Mouse (Mus musculus) C2C12 (cell line): ENCODE data around the gene Ap2a1. TPM values are rescaled to one million over a fixed set of nuclear protein-coding genes. Genes with fewer than 3 reads are reported as not detected.
A peak's percentile ranks its signal among the peaks of the same experiment; 100 is the strongest.

Source experiments
- H3K27me3 ChIP-seq: one replicate; pipeline ENCODE4 v1.6.1; 2011; ENCODE audit not compliant: control insufficient read depth, insufficient read depth, insufficient read length
- H3K36me3 ChIP-seq: one replicate; pipeline ENCODE4 v1.6.1; 2011; ENCODE audit not compliant: control insufficient read depth, insufficient read depth
- H3K4me3 ChIP-seq: one replicate; pipeline ENCODE4 v1.5.1; 2011; ENCODE audit warnings: mild to moderate bottlenecking, control low read depth; ENCODE audit not compliant: poor library complexity, insufficient read depth, severe bottlenecking
- H3K79me2 ChIP-seq: one replicate; pipeline ENCODE4 v1.6.1; 2011; ENCODE audit not compliant: control insufficient read depth, insufficient read depth
- H3K79me3 ChIP-seq: one replicate; pipeline ENCODE4 v1.6.1; 2011; ENCODE audit warnings: low read depth, control low read depth
- H3ac ChIP-seq: one replicate; pipeline ENCODE3; 2011; ENCODE audit warnings: low read depth; ENCODE audit not compliant: control insufficient read depth, insufficient read length
- CEBPB ChIP-seq: IDR thresholded peaks from one replicate; pipeline ENCODE4 v1.6.1; 2011; ENCODE audit warnings: low read depth, mild to moderate bottlenecking, control low read depth, moderate library complexity
- CTCF ChIP-seq: IDR thresholded peaks from one replicate; pipeline ENCODE4 v1.5.1; 2011; ENCODE audit not compliant: control insufficient read depth, insufficient read depth, insufficient read length
- FOSL1 ChIP-seq: IDR thresholded peaks from one replicate; pipeline ENCODE4 v1.8.0; 2011; ENCODE audit warnings: mild to moderate bottlenecking, low read length; ENCODE audit not compliant: poor library complexity, insufficient read depth, severe bottlenecking
- MAX ChIP-seq: IDR thresholded peaks from one replicate; pipeline ENCODE4 v1.6.1; 2011; ENCODE audit warnings: mild to moderate bottlenecking, control low read depth
- MYOD1 ChIP-seq: IDR thresholded peaks from one replicate; pipeline ENCODE4 v1.6.1; 2011; ENCODE audit warnings: low read depth; ENCODE audit not compliant: control insufficient read depth, insufficient read length
- MYOG ChIP-seq: IDR thresholded peaks from one replicate; pipeline ENCODE4 v1.6.1; 2011; ENCODE audit not compliant: control insufficient read depth, insufficient read length; ENCODE audit errors: extremely low read depth
- USF1 ChIP-seq: IDR thresholded peaks from one replicate; pipeline ENCODE4 v1.6.1; 2011; ENCODE audit warnings: low read depth, mild to moderate bottlenecking, control low read depth, moderate library complexity
- polyA plus RNA-seq: library from polyadenylated mRNA; unstranded; fragments of >200 nt; fragmentation: generic; extraction: Trizol; gene quantifications from one replicate; pipeline ENCODE4 v1.2.1, GENCODE M21; 2012; ENCODE audit warnings: missing spikeins

The Ap2a1 gene
- polyA plus RNA-seq, 1 experiment = 129 TPM

- peaks cover 31% of the 10 kb centered on the region for H3K79me3 ChIP-seq
- no peak for TF ChIP-seq CEBPB
- TF ChIP-seq MYOG = no peak
- no peak for TF ChIP-seq MYOD1
- no peak for TF ChIP-seq USF1
- no peak for TF ChIP-seq FOSL1
- no peak for TF ChIP-seq MAX
- TF ChIP-seq CTCF = no peak
- no peaks in the 10 kb centered on the region for H3K27me3 ChIP-seq
- peak within 1 kb of the TSS; percentile 78 for H3K4me3 ChIP-seq
- peaks cover 14% of the 10 kb centered on the region for H3K36me3 ChIP-seq
- H3K79me2 ChIP-seq = peaks cover 48% of the 10 kb centered on the region
- peak within 1 kb of the TSS; percentile 98 for H3ac ChIP-seq
These were observed 36.9 kb downstream of the Ap2a1 start, which contains the start of gene Med25 for GRCm38 (mm10) chr7:44892276-44892921. TSS of gene Med25 (minus strand) at chr7:44892712.

GRCm38 (mm10) chr7:44891611-44892010 lies 37.7 kb downstream of the Ap2a1 start:
- Histone ChIP-seq H3K79me3 (peaks cover 31% of the 10 kb centered on the region), H3K79me2 (peaks cover 56% of the 10 kb centered on the region), H3K4me3 (peak overlapping the region; percentile 78), H3ac (peak overlapping the region; percentile 98), H3K36me3 (peaks cover 17% of the 10 kb centered on the region), H3K27me3 (no peaks in the 10 kb centered on the region)
- no peak for TF ChIP-seq FOSL1
- no peak for TF ChIP-seq USF1
- TF ChIP-seq MYOD1 = no peak
- TF ChIP-seq CTCF = no peak
- TF ChIP-seq MYOG = no peak
- no peak for TF ChIP-seq CEBPB
- TF ChIP-seq MAX = no peak

GRCm38 (mm10) chr7:44890737-44891136 lies 38.6 kb downstream of the Ap2a1 start:
- Histone ChIP-seq H3K4me3 (no peak overlapping the region), H3K79me2 (peaks cover 61% of the 10 kb centered on the region), H3ac (peak overlapping the region; percentile 37), H3K79me3 (peaks cover 31% of the 10 kb centered on the region), H3K36me3 (peaks cover 18% of the 10 kb centered on the region), H3K27me3 (no peaks in the 10 kb centered on the region)
- no peak for TF ChIP-seq USF1
- TF ChIP-seq CEBPB = no peak
- TF ChIP-seq CTCF = no peak
- no peak for TF ChIP-seq MYOG
- TF ChIP-seq MYOD1 = no peak
- TF ChIP-seq FOSL1 = no peak
- TF ChIP-seq MAX = no peak

GRCm38 (mm10) chr7:44890180-44890579 lies 39.1 kb downstream of the Ap2a1 start:
- Histone ChIP-seq H3ac (no peak overlapping the region), H3K4me3 (no peak overlapping the region), H3K79me2 (peaks cover 61% of the 10 kb centered on the region), H3K36me3 (peaks cover 21% of the 10 kb centered on the region), H3K27me3 (no peaks in the 10 kb centered on the region), H3K79me3 (peaks cover 31% of the 10 kb centered on the region)
- TF ChIP-seq CTCF = no peak
- TF ChIP-seq MYOG = no peak
- no peak for TF ChIP-seq CEBPB
- no peak for TF ChIP-seq USF1

GRCm38 (mm10) chr7:44888256-44889105 lies 40.8 kb downstream of the Ap2a1 start:
- Histone ChIP-seq H3K79me2 (peaks cover 61% of the 10 kb centered on the region), H3K27me3 (no peaks in the 10 kb centered on the region), H3ac (no peak overlapping the region), H3K4me3 (no peak overlapping the region), H3K36me3 (peaks cover 22% of the 10 kb centered on the region), H3K79me3 (peaks cover 31% of the 10 kb centered on the region)
- TF ChIP-seq MAX = no peak

GRCm38 (mm10) chr7:44886964-44887363 lies 42.3 kb downstream of the Ap2a1 start:
- H3K79me3 ChIP-seq = peaks cover 30% of the 10 kb centered on the region
- peaks cover 28% of the 10 kb centered on the region for H3K36me3 ChIP-seq
- H3ac ChIP-seq = no peak overlapping the region
- no peak overlapping the region for H3K4me3 ChIP-seq
- no peaks in the 10 kb centered on the region for H3K27me3 ChIP-seq
- H3K79me2 ChIP-seq = peaks cover 58% of the 10 kb centered on the region
- TF ChIP-seq CTCF (no peak), MAX (no peak), MYOD1 (no peak), FOSL1 (no peak), USF1 (no peak), CEBPB (no peak), MYOG (no peak)
